Mouse (Mus musculus) thymus, adult 2 months (tissue): ENCODE measurements at regions not wholly inside any gene's neighbourhood (a gene's known extent, or its start where the extent isn't known, plus 50 kb on each side); places are given as distances from the start of the nearest gene placed in this dataset.

Experiments
- DNase-seq: peaks from one replicate; pipeline ENCODE4 v3.0.0; 2021
- H3K27ac ChIP-seq: fragments of 200-500 bp; 2 replicates; pipeline ENCODE4 v1.5.1; 2012; ENCODE audit warnings: low read length, control low read depth; ENCODE audit not compliant: control insufficient read depth, insufficient read depth
- H3K27me3 ChIP-seq: fragments of 200-500 bp; 2 replicates; pipeline ENCODE4 v1.6.1; 2012; ENCODE audit warnings: mild to moderate bottlenecking, low read length, moderate library complexity, mixed read lengths; ENCODE audit not compliant: control insufficient read depth, insufficient read depth
- H3K36me3 ChIP-seq: fragments of 200-500 bp; 2 replicates; pipeline ENCODE4 v1.6.1; 2012; ENCODE audit warnings: mild to moderate bottlenecking, low read length, moderate library complexity; ENCODE audit not compliant: control insufficient read depth, insufficient read depth
- H3K4me1 ChIP-seq: fragments of 200-500 bp; replicated peaks from 2 replicates; pipeline ENCODE4 v1.6.1; 2012; ENCODE audit warnings: low read length; ENCODE audit not compliant: control insufficient read depth, insufficient read depth
- H3K4me3 ChIP-seq: fragments of 200-500 bp; 2 replicates; pipeline ENCODE4 v1.5.1; 2012; ENCODE audit warnings: mild to moderate bottlenecking, low read length, control low read depth, moderate library complexity; ENCODE audit not compliant: control insufficient read depth, insufficient read depth
- CTCF ChIP-seq: fragments of 200-500 bp; IDR thresholded peaks from 2 replicates; pipeline ENCODE4 v1.5.1; 2012; ENCODE audit warnings: mild to moderate bottlenecking, control low read depth, low read length, moderate library complexity, borderline replicate concordance; ENCODE audit not compliant: control insufficient read depth, poor library complexity, insufficient read depth; ENCODE audit errors: extremely low read depth
- POLR2A ChIP-seq: fragments of 200-500 bp; IDR thresholded peaks from 2 replicates; pipeline ENCODE4 v1.6.1; 2012; ENCODE audit warnings: mild to moderate bottlenecking, low read length, control low read depth, moderate library complexity; ENCODE audit not compliant: control insufficient read depth, poor library complexity, insufficient read depth; ENCODE audit errors: extremely low read depth
- WGBS: fragments of 180-500 bp; shearing (Covaris S2); methylation state at CpG from one replicate; pipeline ENCODE4 v1.1.7; 2018; 5-methylcytosine and 5-hydroxymethylcytosine counted together

DNA sequence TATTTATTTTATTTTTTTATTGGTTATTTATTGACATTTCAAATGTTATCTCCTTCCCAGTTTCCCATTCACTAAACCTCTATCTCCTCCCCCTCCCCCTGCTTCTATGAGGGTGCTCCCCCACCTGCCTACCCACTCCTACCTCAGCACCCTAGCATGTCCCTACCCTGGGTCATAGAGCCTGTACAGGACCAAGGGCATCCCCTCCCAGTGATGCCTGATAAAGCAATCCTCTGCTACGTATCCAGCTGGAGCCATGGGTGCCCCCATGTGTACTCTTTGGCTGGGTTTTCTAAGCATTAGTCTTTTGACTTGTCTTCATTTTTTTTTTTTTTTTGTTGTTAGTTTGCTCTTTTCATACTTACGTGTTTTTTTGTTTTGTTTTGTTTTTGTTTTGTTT, 502.9 kb downstream of the Irx1 start:
- H3K27me3 ChIP-seq, result no peaks in the 10 kb centered on the region
- TF ChIP-seq POLR2A (no peak), CTCF (no peak)
- WGBS, result 92% methylated on average over 2 of the region's 2 CpGs
- no peak for DNase-seq
- no peaks in the 10 kb centered on the region for H3K36me3 ChIP-seq
- H3K27ac ChIP-seq, result no peak overlapping the region
- no peak overlapping the region for H3K4me3 ChIP-seq
- no peaks in the 10 kb centered on the region for H3K4me1 ChIP-seq

DNA sequence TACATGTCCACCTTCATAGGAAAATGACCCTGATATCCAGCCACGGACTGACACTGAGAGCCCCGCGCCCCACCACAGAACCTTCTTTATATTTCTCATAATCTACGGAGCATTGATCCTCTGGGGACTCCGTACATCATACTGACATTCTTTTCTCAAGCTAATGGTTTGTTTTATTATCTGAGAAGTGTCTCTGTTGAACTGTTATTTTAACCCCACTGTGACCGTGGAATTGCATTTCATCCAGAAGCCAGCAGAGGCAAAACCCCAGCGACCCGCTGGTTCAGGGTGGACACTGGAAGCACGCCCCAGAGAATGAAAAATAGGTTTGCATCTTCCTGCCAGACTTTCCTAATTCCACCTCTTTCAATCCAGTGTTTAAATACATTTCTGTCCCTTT, 503.4 kb downstream of the Irx1 start:
- Histone ChIP-seq H3K4me1 (no peaks in the 10 kb centered on the region), H3K27ac (no peak overlapping the region), H3K36me3 (no peaks in the 10 kb centered on the region), H3K27me3 (no peaks in the 10 kb centered on the region), H3K4me3 (no peak overlapping the region)
- TF ChIP-seq CTCF (no peak), POLR2A (no peak)
- WGBS, result 84% methylated on average over 9 of the region's 9 CpGs
- no peak for DNase-seq

DNA sequence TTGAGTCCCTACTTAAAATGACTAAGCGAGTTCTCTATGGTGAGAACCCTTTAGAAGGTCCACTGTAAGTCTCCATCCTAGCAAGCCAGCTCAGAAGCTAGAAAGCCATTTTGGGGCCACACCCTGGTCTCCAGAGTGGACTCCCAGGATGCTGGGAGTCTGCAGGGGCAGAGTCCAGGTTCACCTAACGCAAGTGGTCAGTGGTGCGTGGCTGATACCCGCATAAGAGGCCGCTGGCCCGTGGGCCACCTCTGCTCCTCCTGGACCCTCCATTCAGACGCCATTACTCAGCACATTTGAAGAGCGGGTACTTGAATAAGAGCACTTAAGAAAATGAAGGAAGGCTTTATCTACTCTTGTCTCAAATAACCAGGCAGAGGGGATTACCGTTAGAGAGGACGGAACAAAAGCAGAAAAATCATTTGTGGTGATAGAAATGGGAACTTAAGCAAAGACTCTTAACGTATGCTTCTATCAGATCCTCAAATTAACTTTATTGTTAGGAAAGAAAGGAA, 504.4 kb downstream of the Irx1 start:
- TF ChIP-seq POLR2A (no peak), CTCF (no peak)
- no peak overlapping the region for H3K4me3 ChIP-seq
- DNase-seq, result no peak
- H3K36me3 ChIP-seq, result no peaks in the 10 kb centered on the region
- WGBS, result 27% methylated on average over 11 of the region's 11 CpGs
- no peak overlapping the region for H3K27ac ChIP-seq
- no peaks in the 10 kb centered on the region for H3K4me1 ChIP-seq
- H3K27me3 ChIP-seq, result no peaks in the 10 kb centered on the region

DNA sequence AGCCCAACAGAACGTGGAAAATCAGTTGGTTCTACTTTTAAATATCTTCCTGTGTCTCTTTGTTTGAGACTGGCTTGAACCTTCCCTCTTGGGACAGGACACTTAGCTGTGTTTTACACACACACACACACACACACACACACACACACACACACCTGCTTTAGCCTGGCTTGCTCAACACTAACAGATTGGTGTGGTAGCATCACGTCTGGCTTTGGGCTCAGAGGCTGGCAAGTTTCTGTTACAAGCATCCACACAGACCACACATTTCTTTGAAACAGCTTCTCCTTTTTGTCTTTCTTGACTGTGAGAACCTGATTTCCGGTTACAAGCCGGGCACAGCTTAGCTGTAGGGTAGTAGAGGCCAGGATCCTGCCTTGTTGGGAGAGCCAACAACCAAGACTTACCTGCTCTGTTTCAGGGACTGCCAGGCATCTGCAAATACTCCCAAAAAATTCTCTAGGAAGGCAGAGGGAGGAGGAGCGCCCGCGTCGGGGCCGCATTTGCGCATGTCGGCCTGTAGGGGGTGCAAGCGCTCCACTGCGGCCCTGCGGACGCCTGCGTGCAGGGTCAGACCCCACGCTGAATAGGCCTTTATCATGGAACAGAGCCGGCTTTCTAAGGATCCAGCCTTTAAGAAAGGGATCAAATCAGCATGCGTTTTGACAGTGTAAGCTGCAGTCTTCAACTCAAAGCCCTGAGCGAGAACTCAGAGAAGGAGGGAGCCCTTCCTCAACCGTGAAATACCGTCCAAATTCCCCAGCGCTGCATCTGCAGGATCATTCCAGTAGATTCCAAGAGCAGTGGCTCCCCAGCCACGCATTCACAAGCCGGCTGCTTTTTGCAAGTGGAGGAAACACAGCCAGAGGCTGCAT, 505.2 kb downstream of the Irx1 start:
- no peak for TF ChIP-seq CTCF
- DNase-seq, result no peak
- Histone ChIP-seq H3K27ac (no peak overlapping the region), H3K4me1 (no peaks in the 10 kb centered on the region), H3K36me3 (no peaks in the 10 kb centered on the region), H3K27me3 (no peaks in the 10 kb centered on the region), H3K4me3 (no peak overlapping the region)
- WGBS, result 7% methylated on average over 25 of the region's 25 CpGs

DNA sequence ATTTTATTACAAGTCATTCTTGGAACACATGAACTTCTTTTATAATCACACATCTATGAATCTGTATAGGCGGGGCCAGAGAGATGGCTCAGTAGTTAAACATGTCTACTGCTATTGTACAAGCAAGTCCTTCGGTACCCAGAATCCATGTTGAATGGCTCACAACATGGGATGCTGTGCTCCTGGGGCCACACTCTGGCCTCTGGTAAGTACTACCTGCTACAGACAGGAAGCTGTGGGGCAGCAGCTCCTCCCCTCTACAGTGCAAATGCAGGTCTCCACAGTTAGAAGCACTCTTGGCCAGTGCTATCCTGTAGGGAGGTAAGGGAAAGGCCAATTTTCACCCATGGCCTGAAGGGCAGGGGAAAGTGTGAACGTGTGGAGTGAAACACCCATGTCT, 506.0 kb downstream of the Irx1 start:
- no peak for DNase-seq
- no peaks in the 10 kb centered on the region for H3K27me3 ChIP-seq
- H3K27ac ChIP-seq, result no peak overlapping the region
- no peaks in the 10 kb centered on the region for H3K4me1 ChIP-seq
- H3K36me3 ChIP-seq, result no peaks in the 10 kb centered on the region
- WGBS, result 83% methylated on average over 3 of the region's 3 CpGs
- no peak overlapping the region for H3K4me3 ChIP-seq
- TF ChIP-seq CTCF (no peak), POLR2A (no peak)

DNA sequence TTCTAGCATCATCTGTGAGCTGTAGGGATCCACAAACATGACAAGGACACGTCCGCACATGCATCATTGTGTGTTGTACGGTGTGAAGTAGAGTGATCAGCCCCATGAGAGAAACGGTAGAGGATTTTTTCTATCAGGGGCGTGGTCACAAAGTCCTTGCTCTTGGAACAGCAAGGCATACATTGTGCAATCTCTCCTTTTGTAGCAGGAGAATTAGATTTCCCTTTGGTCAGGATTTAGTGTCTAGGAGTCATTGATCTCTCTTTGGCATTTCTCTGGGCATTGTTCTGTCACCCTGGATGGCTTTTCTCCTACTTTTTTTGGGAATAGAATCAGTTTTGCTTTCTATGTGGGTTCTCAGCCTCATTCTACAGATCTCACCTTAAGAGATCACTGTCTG, 511.3 kb downstream of the Irx1 start:
- H3K27me3 ChIP-seq, result no peaks in the 10 kb centered on the region
- TF ChIP-seq CTCF, result no peak
- TF ChIP-seq POLR2A, result no peak
- DNase-seq, result no peak
- no peaks in the 10 kb centered on the region for H3K36me3 ChIP-seq
- no peak overlapping the region for H3K4me3 ChIP-seq
- 90% methylated on average over 5 of the region's 5 CpGs for WGBS
- H3K4me1 ChIP-seq, result no peaks in the 10 kb centered on the region
- no peak overlapping the region for H3K27ac ChIP-seq
